Mouse (Mus musculus): ENCODE measurements around the gene Rps6ka4. TPM values are rescaled to one million over a fixed set of nuclear protein-coding genes. Genes with fewer than 3 reads are reported as not detected.

Rps6ka4 gene
- polyA plus RNA-seq, 1 experiment from 2014 or later: 9.6 TPM

DNA sequence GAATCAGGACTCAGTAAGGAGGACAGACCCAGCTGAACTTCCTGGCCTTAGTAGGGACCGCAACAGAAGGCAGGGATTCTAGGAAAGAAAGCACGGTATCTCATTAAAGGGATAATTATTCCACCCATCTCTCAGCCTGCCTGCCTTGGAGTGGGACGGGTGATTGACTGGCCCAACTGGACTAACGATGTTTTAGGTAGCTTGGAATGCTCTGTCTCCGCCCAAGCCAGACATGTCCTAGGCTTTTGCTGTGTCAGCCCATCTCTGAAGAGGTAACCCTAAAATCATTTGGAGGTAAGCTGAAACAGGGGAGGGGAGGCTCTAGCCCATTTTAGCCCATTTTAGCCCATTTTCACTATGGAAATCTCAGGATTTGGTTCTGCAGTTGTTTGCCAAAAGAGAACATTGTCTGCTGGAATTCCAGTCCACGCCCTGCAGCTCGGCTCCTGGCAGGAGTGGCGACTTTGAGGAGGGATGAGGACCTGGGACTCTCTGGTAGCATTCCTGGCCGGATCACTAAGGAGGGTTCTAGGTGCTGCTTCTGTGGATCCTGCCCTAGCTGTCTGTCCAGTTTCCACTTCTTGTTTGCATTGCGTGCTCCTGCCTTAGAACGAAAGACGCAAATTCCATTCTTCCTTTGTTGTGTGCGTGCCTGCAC lies 19.8 kb downstream of the Rps6ka4 start:
- Histone ChIP-seq H3K27ac (ENCODE audit: low read depth, low read length) (no peak overlapping the region), H3K4me1 (ENCODE audit: control insufficient read depth, insufficient read depth, low read length) (no peaks in the 10 kb centered on the region), H3K9me3 (ENCODE audit: control insufficient read depth, low read length) (no peaks in the 10 kb centered on the region), H3K9ac (replicated peaks; ENCODE audit: low read depth, low read length) (no peak overlapping the region), H3K4me2 (ENCODE audit: low read depth, low read length) (no peak overlapping the region), H3K36me3 (ENCODE audit: control insufficient read depth, insufficient read depth, low read length) (no peaks in the 10 kb centered on the region), H3K27me3 (ENCODE audit: control insufficient read depth, insufficient read depth, low read length) (no peaks in the 10 kb centered on the region), H3K4me3 (ENCODE audit: low read depth, low read length) (no peak overlapping the region)
- ATAC-seq (ENCODE audit: low read depth): no peak
- WGBS: 87% methylated on average over 13 of the region's 13 CpGs

DNA sequence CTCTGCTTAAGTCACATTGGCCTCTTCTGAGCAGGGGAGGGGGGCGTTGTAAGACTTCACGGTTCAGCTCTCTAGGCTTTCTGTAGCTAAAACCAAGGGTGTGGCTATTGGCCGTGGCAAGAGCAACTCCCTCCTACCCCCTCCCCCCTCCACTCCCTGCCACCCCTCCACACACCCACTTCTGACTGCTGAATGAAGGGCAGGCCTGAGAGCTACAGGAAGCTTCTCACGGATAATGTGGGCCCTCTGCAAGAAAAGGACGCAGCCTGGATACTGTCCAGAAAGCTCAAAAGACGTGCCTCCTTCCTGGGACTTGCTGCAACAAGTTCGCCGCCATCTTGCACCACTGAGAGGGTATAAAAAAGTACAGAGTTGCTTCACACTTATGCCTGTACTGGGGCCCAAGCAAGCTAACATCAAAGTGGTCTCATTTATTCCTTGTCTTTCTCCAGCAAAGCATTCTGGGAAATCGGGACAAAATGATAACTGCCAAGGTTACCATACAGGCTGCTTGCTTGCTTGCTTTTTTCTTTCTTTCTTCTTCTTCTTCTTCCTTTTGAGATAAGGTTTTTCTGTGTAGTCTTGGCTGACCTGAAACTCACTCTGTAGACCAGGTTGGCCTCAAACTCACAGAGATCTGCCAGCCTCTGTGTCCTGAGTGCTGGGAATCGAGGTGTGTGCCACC lies 21.2 kb downstream of the Rps6ka4 start:
- H3K4me3 ChIP-seq (ENCODE audit: low read depth, low read length): no peak overlapping the region
- no peaks in the 10 kb centered on the region for H3K9me3 ChIP-seq (ENCODE audit: control insufficient read depth, low read length)
- H3K4me2 ChIP-seq (ENCODE audit: low read depth, low read length): no peak overlapping the region
- H3K4me1 ChIP-seq (ENCODE audit: control insufficient read depth, insufficient read depth, low read length): no peaks in the 10 kb centered on the region
- 48% methylated on average over 10 of the region's 10 CpGs for WGBS
- H3K9ac ChIP-seq (replicated peaks; ENCODE audit: low read depth, low read length): no peak overlapping the region
- no peaks in the 10 kb centered on the region for H3K36me3 ChIP-seq (ENCODE audit: control insufficient read depth, insufficient read depth, low read length)
- no peak for ATAC-seq (ENCODE audit: low read depth)
- no peaks in the 10 kb centered on the region for H3K27me3 ChIP-seq (ENCODE audit: control insufficient read depth, insufficient read depth, low read length)
- no peak overlapping the region for H3K27ac ChIP-seq (ENCODE audit: low read depth, low read length)

DNA sequence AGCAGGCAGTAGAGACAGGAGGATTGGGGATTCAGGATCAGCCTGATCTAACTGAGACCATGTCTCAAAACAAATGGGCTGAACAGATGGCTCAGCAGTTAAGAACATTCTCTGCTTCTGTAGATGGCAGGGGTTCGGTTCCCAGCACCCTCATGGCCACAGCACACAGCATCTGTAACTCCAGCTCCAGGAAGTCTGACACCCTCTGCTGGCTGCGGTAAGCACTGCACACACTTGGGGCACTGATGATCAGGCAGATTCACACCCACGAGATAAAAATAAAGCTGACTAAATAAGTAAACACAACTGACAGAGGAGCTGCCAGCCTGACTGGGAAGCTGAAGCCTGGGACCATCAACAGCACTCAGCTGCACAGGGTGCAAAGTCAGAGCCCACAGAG lies 25.5 kb downstream of the Rps6ka4 start:
- H3K27ac ChIP-seq (ENCODE audit: low read depth, low read length): no peak overlapping the region

DNA sequence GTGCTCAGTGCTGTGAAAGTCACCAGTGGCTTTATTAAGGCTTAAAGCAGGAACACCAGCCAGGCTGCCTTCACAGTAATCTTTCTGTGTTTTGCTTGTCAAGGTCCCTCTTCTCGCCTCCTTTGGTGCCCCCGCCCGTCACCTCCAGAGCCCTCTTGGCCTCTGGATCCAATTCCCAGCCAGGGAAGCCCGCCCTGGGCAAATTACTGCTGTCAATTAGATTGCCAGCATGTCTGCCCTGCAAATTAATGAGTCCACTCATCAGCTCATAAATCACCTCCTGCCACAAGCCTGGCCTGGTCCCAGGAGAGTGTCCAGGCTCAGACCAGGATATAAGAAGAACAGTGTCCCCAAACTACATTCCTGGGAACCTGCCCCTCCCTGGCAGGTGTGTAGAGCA lies 26.1 kb downstream of the Rps6ka4 start:
- Histone ChIP-seq H3K27me3 (ENCODE audit: control insufficient read depth, insufficient read depth, low read length) (no peaks in the 10 kb centered on the region), H3K4me1 (ENCODE audit: control insufficient read depth, insufficient read depth, low read length) (no peaks in the 10 kb centered on the region), H3K4me3 (ENCODE audit: low read depth, low read length) (no peak overlapping the region), H3K4me2 (ENCODE audit: low read depth, low read length) (no peak overlapping the region), H3K36me3 (ENCODE audit: control insufficient read depth, insufficient read depth, low read length) (no peaks in the 10 kb centered on the region), H3K27ac (ENCODE audit: low read depth, low read length) (no peak overlapping the region), H3K9me3 (ENCODE audit: control insufficient read depth, low read length) (no peaks in the 10 kb centered on the region), H3K9ac (replicated peaks; ENCODE audit: low read depth, low read length) (no peak overlapping the region)
- no peak for ATAC-seq (ENCODE audit: low read depth)
- 41% methylated on average over 4 of the region's 4 CpGs for WGBS

More for the DNA sequence above, 25.5 kb downstream of the Rps6ka4 start:
- Histone ChIP-seq H3K4me1 (ENCODE audit: control insufficient read depth, insufficient read depth, low read length) (no peaks in the 10 kb centered on the region), H3K36me3 (ENCODE audit: control insufficient read depth, insufficient read depth, low read length) (no peaks in the 10 kb centered on the region), H3K4me2 (ENCODE audit: low read depth, low read length) (no peak overlapping the region), H3K9me3 (ENCODE audit: control insufficient read depth, low read length) (no peaks in the 10 kb centered on the region), H3K9ac (replicated peaks; ENCODE audit: low read depth, low read length) (no peak overlapping the region), H3K4me3 (ENCODE audit: low read depth, low read length) (no peak overlapping the region), H3K27me3 (ENCODE audit: control insufficient read depth, insufficient read depth, low read length) (no peaks in the 10 kb centered on the region)
- WGBS: 85% methylated on average over 3 of the region's 3 CpGs
- no peak for ATAC-seq (ENCODE audit: low read depth)

Small RNAs within 50 kb of the gene (microRNA-seq; reads per million reads assigned to microRNA genes)
- not detected for gene Mir5046

Other genes starting within 250 kb of the Rps6ka4 start
- gene Ccdc88b, start 17.6 kb upstream of the Rps6ka4 start, polyA plus RNA-seq (2014; fragmentation: Nextera tagmentation; extraction: Ambion mirVana): 0.32 TPM in 2 replicates
- gene Trmt112, start 69.1 kb upstream of the Rps6ka4 start, polyA plus RNA-seq (2014; fragmentation: Nextera tagmentation; extraction: Ambion mirVana): 104 and 106 TPM in 2 replicates
- gene Prdx5, start 69.5 kb upstream of the Rps6ka4 start, polyA plus RNA-seq (2014; fragmentation: Nextera tagmentation; extraction: Ambion mirVana): 240 and 272 TPM in 2 replicates
- 6.9 and 8.4 TPM in 2 replicates for gene Esrra, start 81.2 kb upstream of the Rps6ka4 start, polyA plus RNA-seq (2014; fragmentation: Nextera tagmentation; extraction: Ambion mirVana)
- 0.94 and 5.6 TPM in 2 replicates for gene Catsperz, start 84.7 kb upstream of the Rps6ka4 start, polyA plus RNA-seq (2014; fragmentation: Nextera tagmentation; extraction: Ambion mirVana)
- gene Kcnk4, start 93.9 kb upstream of the Rps6ka4 start, polyA plus RNA-seq (2014; fragmentation: Nextera tagmentation; extraction: Ambion mirVana): 9.4 and 9.9 TPM in 2 replicates
- gene Bad, start 101.2 kb upstream of the Rps6ka4 start, polyA plus RNA-seq (2014; fragmentation: Nextera tagmentation; extraction: Ambion mirVana): 87.4 and 87.8 TPM in 2 replicates
- 57.3 and 59.6 TPM in 2 replicates for gene Gpr137, start 101.8 kb upstream of the Rps6ka4 start, polyA plus RNA-seq (2014; fragmentation: Nextera tagmentation; extraction: Ambion mirVana)
- 140 and 162 TPM in 2 replicates for gene Ppp1r14b, start 134.3 kb upstream of the Rps6ka4 start, polyA plus RNA-seq (2014; fragmentation: Nextera tagmentation; extraction: Ambion mirVana)
- 7.6 and 17.6 TPM in 2 replicates for gene Plcb3, start 135.8 kb upstream of the Rps6ka4 start, polyA plus RNA-seq (2014; fragmentation: Nextera tagmentation; extraction: Ambion mirVana)
- gene Fkbp2, start 139.9 kb upstream of the Rps6ka4 start, polyA plus RNA-seq (2014; fragmentation: Nextera tagmentation; extraction: Ambion mirVana): 93.0 and 119 TPM in 2 replicates
- 52.0 and 60.9 TPM in 2 replicates for gene Vegfb, start 147.0 kb upstream of the Rps6ka4 start, polyA plus RNA-seq (2014; fragmentation: Nextera tagmentation; extraction: Ambion mirVana)
- 23.7 and 28.5 TPM in 2 replicates for gene Dnajc4, start 151.9 kb upstream of the Rps6ka4 start, polyA plus RNA-seq (2014; fragmentation: Nextera tagmentation; extraction: Ambion mirVana)
- 22.0 and 22.6 TPM in 2 replicates for gene Nudt22, start 155.5 kb upstream of the Rps6ka4 start, polyA plus RNA-seq (2014; fragmentation: Nextera tagmentation; extraction: Ambion mirVana)
- 22.2 and 29.8 TPM in 2 replicates for gene Trpt1, start 155.5 kb upstream of the Rps6ka4 start, polyA plus RNA-seq (2014; fragmentation: Nextera tagmentation; extraction: Ambion mirVana)
- 1.9 and 4.9 TPM in 2 replicates for gene Fermt3, start 178.8 kb upstream of the Rps6ka4 start, polyA plus RNA-seq (2014; fragmentation: Nextera tagmentation; extraction: Ambion mirVana)
- gene Stip1, start 199.3 kb upstream of the Rps6ka4 start, polyA plus RNA-seq (2014; fragmentation: Nextera tagmentation; extraction: Ambion mirVana): 207 and 215 TPM in 2 replicates
- 4.7 and 5.6 TPM in 2 replicates for gene Macrod1, start 216.2 kb upstream of the Rps6ka4 start, polyA plus RNA-seq (2014; fragmentation: Nextera tagmentation; extraction: Ambion mirVana)

All from neural tube, embryonic 14.5 days (tissue).